Mouse (Mus musculus): ENCODE data around the gene Col23a1.

Gene Col23a1

DNA sequence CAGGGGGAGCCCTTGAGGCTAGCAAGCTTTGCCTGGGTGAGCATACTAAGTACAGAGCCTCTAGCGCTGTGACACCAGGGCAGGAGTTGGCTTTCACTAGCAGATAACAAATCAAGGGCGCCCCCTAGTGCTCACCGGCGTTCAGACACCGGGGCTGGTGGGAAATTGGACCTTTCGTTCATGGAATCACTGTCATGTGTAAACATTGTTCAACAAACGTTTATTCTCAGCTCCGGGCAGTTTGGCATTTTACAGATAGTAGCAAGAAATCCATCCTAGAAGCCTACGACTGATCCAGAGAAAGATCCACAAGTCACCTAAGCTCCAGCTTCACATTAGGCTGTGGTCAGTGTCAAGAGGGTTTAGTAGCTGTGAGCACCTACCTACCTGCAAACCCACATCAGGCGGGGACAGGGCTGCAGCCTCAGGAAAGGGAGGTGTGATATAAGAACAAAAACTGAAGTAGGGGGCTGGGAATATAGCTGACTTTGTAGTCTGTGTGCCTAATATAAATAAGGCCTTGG lies 250.1 kb downstream of the Col23a1 start:
- DNase-seq (ENCODE audit: low spot score) = peak; percentile 86

DNA sequence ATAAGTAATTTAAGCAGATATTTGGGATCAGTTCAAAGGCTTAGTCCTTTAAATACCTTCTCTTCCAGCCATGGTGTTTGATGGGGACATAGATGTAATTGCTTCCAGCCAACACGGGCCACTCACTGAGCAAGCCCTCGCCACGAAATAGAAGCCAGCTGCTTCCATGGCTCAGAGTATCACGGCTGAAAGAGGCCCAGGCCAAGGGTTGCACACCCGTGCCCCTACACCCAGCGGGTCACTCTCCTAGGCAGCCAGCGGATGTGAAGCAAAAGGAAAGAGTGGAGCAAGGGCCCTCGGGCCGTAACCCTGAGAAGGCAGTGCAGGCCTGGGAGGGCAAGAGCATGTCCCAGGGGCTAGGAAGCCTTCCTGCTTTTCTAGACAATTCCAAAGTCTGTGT lies 252.7 kb downstream of the Col23a1 start:
- no peak for DNase-seq (ENCODE audit: low spot score)

DNA sequence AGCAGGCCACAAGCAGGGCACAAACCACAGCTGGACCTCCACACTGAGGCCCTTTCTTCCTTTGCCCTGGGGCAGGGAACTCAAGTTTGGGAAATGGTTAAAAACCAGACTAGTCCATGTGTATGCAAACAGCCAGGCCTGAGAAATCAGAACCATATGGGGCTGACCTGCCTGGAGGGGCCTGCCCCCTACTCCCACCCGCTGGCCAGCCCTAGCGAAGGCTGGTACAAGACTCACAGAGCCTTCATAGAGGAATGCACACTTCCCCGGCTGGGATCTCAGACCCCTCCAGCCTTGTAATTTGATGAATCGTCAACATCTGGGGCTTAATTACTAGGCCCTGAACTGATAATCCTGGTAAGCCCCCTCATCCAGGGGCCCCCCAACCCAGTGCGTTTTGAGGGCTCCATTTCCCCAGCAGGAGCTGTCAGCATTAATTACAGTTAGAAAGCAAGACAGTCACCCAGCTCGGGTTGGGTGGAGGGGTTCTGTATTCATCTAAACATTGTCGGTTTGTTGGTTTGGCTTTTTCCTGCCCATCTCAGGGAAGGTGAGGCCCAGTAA lies 253.8 kb downstream of the Col23a1 start:
- DNase-seq (ENCODE audit: low spot score) = no peak

DNA sequence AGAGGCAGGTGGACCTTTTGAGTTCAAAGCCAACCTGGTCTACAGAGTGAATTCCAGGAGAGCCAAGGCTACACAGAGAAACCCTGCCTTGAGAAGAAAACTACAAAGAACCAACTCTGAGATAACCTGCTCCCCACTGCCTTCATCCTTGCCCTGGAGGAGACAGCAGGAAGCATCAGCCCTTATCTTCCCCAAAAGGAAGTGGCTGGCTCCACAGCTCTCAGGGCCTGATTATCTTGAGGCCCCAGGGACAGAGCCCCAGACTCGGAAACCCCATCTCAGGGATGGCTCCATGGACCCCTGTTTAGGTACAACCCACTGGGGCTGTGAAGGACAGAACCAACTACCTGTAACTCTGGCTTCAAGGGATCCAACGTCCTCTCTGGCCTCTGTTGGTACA lies 254.7 kb downstream of the Col23a1 start:
- DNase-seq (ENCODE audit: low spot score) = no peak

DNA sequence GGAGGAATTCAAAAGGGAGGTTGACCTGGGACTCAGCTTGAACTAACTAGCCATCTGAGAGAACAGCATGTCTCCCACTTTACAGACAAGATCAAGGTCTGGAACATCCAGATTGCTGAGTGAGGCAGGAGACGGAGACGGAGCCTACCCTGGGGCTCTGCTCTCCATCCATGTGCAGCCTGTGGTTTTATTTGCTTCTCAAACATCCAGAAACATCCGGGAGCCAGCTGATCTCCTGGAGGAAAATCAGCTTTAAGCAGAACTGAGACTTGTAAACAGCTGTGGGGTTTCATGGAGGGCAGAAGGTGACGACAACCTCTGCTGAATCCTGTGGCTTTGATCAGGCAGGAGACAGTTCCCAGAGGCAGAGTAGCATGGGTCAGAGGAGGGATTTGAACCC lies 256.1 kb downstream of the Col23a1 start:
- no peak for DNase-seq (ENCODE audit: low spot score)

DNA sequence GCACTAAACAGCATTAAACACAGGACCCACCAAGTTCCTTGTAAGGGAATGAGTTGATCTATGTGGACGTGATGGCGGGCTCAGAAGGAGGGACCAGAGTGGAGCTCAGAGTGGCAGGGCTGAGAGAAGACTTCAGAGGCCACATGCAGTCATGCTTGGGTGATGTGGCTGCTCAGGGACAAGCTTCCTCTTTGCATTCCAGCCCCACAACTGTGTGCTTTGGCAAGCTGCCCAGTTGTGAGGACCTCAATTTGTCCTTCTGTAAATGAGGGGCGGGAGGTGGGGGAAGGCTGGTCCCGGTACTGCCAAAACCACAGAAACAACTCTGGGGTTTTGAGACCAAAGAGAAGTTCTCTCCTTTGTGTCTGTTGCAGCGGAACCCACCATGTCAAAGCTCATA lies 261.5 kb downstream of the Col23a1 start:
- no peak for DNase-seq (ENCODE audit: low spot score)

DNA sequence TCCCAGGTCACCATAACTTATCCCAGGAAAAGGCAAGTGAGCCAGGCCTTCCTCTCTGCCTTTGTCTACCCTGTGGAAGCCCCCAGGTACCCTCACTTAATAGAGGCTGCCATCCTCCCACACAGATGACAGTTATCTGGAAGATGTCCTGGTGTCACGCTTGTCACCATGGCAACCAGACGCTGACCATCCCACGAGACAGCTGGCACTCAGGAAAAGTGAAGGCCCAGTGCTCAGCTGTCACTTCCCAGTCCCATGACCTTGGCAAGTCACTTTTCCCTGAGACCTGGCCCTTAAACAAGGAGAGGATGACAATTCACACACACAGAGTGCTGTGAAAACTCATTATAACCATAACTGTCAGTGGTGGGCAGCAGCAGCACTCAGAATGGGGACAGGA lies 262.4 kb downstream of the Col23a1 start:
- DNase-seq (ENCODE audit: low spot score) = no peak

DNA sequence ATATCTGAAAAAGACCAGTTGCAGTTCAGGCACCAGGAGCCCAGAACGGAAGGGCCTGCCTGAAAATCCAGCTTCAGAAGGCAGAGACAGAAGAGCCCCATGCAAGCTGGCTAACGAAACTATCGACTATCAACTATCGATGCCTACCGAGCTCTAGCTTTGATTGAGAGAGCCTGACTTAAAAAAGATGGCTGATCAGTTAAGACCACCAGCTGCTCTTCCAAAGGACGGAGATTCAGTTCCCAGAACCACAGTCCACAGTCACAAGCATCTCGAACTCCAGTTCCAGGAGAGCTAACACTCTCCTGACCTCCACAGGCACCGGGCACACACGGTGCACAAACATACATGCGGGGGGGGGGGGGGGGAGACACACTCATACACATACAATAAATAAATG lies 264.9 kb downstream of the Col23a1 start:
- DNase-seq (ENCODE audit: low spot score) = no peak

DNA sequence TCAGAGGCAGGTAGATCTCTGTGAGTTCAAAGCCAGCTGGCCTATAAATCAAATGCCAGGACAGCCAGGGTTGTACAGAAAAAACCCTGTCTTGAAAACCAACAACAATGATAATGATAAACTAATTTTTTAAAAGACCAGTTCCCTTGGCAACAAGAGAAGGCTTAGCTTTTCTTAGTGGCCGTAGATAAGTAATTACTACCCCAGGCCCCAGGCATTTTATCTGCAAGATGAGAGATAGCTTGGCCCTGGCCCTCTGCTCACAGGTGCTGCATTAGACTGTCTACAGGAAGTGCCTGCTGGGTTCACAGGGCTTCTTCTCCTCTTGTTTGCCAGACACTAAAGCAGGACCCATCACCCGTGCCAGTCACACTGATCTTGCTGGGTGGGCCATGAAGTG lies 265.3 kb downstream of the Col23a1 start:
- DNase-seq (ENCODE audit: low spot score) = peak; percentile 27

DNA sequence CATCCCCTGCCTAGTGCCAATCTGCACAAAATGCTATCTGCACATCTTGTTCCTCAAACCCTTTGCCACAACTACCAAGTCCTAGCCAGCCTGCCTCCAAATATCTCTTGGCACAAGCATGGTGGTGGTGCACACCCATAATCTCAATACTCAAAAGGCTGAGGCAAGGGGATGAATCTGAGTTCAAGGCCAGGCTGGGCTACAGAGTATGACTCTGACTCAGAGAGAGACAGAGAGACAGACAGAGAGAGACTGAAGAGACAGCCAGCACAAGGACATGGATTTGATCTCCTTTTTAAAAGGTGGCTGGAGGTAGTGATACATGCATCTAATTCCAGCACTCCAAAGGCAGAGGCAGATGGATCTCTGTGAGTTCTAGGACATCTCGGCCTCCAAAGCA lies 273.6 kb downstream of the Col23a1 start:
- DNase-seq (ENCODE audit: low spot score) = no peak

DNA sequence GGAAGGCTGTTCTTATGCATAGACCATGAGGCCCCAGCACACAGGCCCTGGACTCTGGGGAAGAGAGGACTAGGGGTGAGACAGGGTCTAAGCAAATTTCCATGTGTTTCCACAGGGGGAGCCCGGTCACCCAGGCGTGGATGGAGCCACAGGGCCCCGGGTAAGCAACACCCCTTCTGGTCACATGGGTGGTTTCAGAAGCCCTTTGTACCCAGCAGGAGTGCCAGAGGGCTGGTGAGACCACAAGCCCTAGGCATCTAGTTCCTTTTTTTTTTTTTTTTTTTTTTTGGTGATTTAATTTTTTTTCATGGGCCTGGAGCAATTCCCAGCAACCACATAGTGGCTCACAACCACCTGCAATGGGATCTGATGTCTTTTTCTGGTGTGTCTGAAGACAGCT lies 275.3 kb downstream of the Col23a1 start:
- no peak for DNase-seq (ENCODE audit: low spot score)

DNA sequence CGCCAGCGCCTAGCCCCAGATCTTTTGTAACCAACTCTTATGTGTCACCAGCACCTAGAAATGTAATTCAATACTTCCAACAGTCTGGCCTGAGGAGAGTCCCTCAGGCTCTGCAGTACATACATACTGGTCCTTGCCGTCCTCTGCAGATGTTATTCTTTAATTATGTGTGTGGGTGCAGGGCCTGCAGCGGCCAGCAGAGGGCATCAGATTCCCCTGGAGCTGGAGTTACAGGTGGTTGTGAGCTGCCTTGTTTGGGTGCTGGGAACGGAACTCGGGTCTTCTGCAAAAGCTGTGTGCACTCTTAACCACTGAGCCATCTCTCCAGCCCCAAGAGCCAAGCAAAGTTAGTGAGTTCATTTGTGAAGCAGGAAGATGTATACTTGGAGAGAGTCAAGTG lies 276.2 kb downstream of the Col23a1 start:
- no peak for DNase-seq (ENCODE audit: low spot score)

DNA sequence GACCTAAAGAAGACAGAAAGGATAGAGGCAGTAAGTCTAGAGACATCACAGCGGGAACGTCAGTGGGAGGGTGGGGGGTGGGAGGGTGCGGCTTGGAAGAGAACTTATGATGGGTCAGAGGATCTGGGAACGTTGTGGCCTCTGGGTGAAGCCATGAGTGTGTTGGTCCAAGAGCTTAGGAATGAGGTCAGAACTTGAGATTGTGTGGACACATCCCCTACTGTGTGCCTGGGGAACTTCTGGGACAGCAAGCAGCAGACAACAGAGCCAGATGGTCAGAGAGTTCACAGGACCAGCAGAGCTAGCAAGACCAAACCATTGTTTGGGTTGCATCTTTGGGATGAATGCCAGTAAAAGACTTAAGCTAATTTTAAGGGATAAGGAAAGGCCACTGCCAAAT lies 279.1 kb downstream of the Col23a1 start:
- no peak for DNase-seq (ENCODE audit: low spot score)

DNA sequence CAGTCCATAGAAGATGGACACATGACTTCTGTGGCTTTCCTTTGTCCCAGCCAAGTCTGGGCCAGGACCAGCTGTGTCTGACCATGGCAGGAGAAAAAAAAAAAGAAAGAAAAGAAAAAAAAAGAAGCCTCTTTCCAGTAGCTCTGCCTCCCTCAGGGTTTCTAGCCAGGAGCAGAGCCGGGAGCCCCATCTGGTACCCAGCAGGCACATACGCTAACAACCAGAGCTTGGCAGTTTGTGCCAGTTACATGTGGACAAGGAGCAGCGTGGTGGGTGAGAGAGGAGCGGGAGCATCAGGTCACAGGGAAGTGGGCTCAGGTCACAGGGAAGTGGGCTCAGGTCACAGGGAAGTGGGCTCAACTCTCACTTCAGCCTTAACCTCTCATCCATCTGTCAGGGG lies 286.7 kb downstream of the Col23a1 start:
- DNase-seq (ENCODE audit: low spot score) = no peak

DNA sequence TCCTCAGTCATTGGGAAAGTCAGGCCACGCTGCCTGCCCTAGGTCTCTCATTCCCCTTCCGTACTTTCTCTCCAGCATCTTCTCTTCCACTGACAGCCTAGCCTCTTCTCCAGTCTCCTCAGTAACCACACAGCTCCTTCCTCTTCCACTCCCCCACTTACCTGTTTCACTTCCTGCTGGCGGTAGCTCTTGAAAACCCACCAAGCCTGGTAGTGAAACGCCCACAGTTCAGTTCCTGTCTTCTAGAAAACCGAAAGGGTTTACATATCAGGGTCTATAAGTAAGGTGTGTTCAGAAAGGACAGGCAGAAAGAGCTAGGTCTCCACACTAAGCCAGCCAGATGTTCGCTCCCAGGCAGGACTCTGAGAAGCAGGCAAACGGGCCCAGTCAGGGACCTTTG lies 287.9 kb downstream of the Col23a1 start:
- DNase-seq (ENCODE audit: low spot score) = no peak

DNA sequence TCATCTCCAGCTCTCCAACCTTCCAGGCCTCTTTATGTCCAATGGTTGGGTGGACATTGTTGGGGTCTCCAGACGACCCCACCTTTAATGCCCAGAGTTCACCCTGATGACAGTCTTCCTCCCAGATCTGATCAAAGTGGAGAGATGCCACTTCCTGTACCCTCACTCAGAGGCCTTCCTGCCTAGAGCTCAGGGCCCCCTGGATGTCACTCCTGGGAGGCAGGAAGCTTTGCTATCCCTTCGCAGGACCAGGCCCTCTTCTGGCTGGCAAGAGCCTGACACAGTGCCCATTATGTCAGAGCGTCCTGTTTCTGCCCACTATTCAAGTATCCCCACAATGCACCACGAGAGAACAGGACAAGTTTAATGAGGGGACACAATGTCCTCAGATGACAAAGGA lies 289.3 kb downstream of the Col23a1 start:
- no peak for DNase-seq (ENCODE audit: low spot score)

DNA sequence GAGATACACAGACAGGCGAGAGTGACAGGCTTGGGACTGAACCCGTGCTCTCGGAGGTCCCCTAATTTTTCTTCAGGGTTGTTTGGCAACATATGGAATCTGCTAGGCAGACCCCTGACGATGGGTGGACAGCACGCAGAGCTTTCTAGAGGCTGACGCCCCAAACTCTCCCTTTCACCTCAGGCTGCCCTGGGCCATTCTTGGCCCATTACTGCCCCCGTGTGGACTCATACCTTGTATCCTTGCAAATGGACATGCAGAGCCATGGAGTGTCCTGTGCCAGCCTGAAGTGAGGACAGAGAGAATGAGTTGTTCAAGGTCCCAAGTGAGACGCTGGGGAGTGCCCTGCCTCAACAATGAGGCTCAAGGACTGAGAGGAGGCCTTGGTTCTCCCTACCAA lies 293.0 kb downstream of the Col23a1 start:
- peak; percentile 67 for DNase-seq (ENCODE audit: low spot score)

DNA sequence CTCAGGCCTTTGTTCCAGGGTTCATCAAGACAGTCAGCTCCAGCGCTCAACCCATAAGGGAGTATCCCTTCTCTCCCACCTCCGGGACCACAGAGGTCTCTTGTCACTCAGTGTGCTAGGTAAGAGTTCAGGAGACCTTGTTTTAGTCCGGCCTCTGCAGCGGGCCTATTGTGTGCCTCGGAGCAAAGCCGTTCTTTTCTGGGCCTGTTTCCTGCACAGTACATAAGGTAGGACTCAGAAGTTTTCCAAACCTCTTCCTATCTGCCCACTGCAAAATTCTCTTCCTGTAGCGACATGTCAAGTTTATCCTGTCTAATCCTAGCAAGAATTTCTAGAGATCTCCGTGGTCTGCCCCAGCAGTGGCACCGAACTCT lies 294.3 kb downstream of the Col23a1 start:
- no peak for DNase-seq (ENCODE audit: low spot score)

DNA sequence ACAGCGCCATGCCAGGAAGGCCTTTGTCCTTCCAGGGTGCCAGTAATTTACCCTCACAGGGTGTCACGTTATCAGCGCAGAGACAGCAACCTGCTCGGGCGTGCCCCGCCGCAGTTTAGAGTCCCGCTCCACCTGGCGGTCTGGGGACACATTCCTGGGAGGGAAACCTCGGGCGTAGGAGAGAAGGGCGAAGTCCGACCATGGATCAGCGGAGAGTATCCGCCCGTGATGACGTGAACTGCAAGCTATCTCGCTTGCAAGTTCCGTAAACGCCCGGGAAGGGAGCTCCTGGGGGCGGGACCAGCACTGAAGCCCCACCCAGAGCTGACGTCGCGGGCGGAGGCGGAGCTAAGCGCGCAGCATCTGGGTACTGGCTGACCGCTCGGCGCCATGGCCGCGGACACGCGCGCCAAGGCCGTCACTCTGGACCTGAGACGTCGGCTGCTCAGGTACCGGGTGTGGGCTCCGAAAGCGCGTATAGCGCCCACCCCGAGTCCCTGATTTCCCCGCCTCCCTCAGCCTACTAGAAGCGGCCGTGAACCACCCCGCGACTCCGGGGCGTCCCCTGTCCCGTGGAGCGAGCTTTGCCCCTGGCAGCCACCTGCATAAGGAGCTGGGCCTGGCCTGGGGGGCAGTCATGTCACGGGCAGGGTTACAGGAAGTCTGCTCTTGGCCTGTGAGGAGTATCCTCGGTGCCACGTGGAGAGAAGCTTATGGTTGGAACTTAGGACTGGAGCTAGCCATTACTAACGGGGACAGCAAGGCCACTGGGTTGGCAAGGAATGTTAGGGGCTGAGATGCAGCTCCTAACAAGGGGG lies 294.9 kb downstream of the Col23a1 start, which contains the start of gene Phykpl:
TSS of gene Phykpl (plus strand) at position 327 of the 818 bp plus-strand sequence.
- DNase-seq (ENCODE audit: low spot score) = peak; percentile 95

DNA sequence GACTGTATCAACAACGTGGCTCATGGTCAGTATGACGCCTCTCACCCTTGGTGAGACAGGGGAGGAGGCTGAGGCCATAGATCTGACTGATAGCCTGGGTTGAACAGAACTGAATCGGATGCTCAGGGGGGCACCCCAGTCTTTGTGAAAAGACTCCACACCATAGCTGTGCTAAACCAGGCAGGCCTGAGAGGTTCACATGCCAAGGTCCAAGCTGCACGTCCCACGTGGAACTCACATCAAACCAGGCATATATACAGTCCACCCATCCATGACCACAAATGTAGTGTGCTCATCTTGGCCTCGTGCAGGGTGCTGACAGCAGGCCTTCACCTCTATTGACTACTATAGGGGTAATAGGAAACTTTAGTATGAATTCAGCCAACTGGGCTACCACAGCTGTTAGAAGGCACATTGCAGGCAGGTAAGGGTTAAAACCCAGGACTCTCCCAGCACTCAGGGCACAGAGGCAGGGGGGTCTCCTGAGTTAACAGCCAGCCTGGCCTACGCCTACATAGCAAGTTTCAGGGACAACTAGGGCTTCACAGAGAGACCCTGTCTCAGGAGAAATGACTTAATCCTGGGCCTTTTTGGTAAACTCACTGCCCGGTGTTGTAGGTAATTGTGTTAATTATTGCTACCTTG lies 296.0 kb downstream of the Col23a1 start:
- DNase-seq (ENCODE audit: low spot score) = no peak

DNA sequence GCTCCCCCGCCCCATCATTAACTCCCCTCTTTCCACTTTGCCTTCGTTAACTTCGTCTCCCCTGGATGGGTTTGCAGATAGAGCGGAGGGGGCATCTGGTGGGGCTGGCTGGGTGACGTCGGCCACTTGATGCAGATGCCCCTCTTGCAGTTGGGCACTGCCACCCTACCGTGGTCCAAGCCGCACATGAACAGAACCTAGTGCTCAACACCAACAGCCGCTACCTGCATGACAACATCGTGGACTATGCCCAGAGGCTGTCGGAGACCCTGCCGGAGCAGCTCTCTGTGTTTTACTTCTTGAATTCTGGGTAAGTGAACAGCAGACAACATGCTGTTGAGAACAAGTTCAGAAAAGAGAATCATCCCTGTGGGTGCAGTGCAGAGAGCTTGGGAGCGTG lies 296.7 kb downstream of the Col23a1 start:
- no peak for DNase-seq (ENCODE audit: low spot score)

DNA sequence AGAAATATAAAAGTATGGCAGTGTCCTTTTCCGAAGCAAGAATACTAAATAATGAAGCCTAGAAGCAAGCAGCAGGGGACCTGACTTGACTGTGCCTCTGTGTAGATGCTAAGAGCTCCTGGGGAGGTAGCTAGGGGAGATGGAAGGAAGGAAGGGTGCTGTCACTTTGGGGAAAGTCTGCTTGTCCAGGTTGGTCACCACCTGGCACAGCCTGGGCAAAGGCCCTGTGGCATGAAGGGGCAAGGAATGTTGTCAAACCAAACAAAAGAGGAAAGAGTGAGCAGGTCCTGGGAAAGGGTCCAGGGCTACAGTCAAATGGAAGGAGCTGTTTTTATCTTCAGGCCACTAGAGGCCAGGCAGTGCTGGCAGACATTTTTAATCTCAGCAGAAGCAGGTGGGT lies 297.3 kb downstream of the Col23a1 start:
- no peak for DNase-seq (ENCODE audit: low spot score)

DNA sequence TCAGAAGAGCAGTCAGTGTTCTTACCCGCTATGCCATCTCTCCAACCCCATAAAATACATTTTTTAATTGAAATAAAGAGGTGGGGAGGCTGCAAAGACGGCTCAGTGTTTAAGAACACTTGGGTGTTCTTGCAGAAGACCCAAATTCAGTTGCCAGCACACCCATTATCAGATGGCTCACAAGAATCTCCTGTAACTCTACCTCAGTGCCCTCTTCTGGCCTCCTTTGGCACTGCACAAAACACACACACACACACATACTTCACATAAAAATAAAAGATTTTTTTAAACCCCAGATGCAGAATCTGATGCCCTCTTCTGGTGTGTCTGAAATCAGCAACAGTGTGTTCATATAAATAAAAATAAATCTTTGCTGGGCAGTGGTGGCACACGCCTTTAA lies 299.1 kb downstream of the Col23a1 start:
- no peak for DNase-seq (ENCODE audit: low spot score)

Measured in ovary, adult 18-20 months (tissue).